Mouse (Mus musculus) monocyte, adult 5-6 weeks (primary cell): ENCODE results near the gene Entpd8. TPM values are rescaled to one million over a fixed set of nuclear protein-coding genes. Genes with fewer than 3 reads are reported as not detected.

Source experiments
- ATAC-seq: fragments of 153-309, 156-312 bp; replicated peaks from 2 replicates; pipeline ENCODE4 v1.8.0; 2017; ENCODE audit warnings: mild to moderate bottlenecking; ENCODE audit not compliant: low TSS enrichment, insufficient number of reproducible peaks, severe bottlenecking, poor library complexity, low FRiP score
- total RNA-seq: library from RNA; stranded (forward); fragments of 200-1000, 200-491, 200-594 nt; gene quantifications from 3 replicates; pipeline ENCODE4 v1.2.3, GENCODE M21; 2017

Gene Entpd8
- total RNA-seq, 1 experiment from 2014 or later: not detected

GRCm38 (mm10) chr2:25126011-25127010 lies 46.2 kb downstream of the Entpd8 start:
- no peak for ATAC-seq

- ATAC-seq: 0 out of 2 replicates have a peak, but pooled peaks have one; percentile 20
Measured at GRCm38 (mm10) chr2:25127206-25127605, 47.1 kb downstream of the Entpd8 start.

- no peak for ATAC-seq
Measured at GRCm38 (mm10) chr2:25128072-25128471, 48.0 kb downstream of the Entpd8 start.

GRCm38 (mm10) chr2:25131601-25132000 lies 51.5 kb downstream of the Entpd8 start:
- ATAC-seq: no peak

Other genes starting within 250 kb of the Entpd8 start
- 41.3 to 96.6 TPM (median 44.9 TPM) in 3 replicates for gene Ehmt1, start 160.7 kb upstream of the Entpd8 start, total RNA-seq
- 101 to 175 TPM (median 138 TPM) in 3 replicates for gene Arrdc1, start 145.1 kb upstream of the Entpd8 start, total RNA-seq
- 3.3 to 10.5 TPM (median 7.3 TPM) in 3 replicates for gene Zmynd19, start 130.5 kb upstream of the Entpd8 start, total RNA-seq
- gene Dph7, start 117.9 kb upstream of the Entpd8 start, total RNA-seq: 8.6 to 12.9 TPM (median 12.2 TPM) in 3 replicates
- gene Mrpl41, start 105.2 kb upstream of the Entpd8 start, total RNA-seq: 22.5 to 54.3 TPM (median 43.5 TPM) in 3 replicates
- 52.7 to 87.6 TPM (median 69.0 TPM) in 3 replicates for gene Pnpla7, start 104.3 kb upstream of the Entpd8 start, total RNA-seq
- 7.6 to 28.3 TPM (median 20.0 TPM) in 3 replicates for gene Nsmf, start 25.9 kb upstream of the Entpd8 start, total RNA-seq
- 0.78 TPM in 1 of 3 replicates, not detected in the others for gene Noxa1, start 14.8 kb downstream of the Entpd8 start, total RNA-seq
- gene Nrarp, start 100.5 kb downstream of the Entpd8 start, total RNA-seq: 22.3 to 51.8 TPM (median 24.4 TPM) in 3 replicates
- 28.8 to 64.7 TPM (median 31.0 TPM) in 3 replicates for gene Tor4a, start 116.6 kb downstream of the Entpd8 start, total RNA-seq
- gene Nelfb, start 131.2 kb downstream of the Entpd8 start, total RNA-seq: 82.8 to 113 TPM (median 105 TPM) in 3 replicates
- gene Stpg3, start 134.3 kb downstream of the Entpd8 start, total RNA-seq: not detected in 3 replicates
- not detected in 3 replicates for gene Fam166a, start 138.4 kb downstream of the Entpd8 start, total RNA-seq
- 161 to 206 TPM (median 166 TPM) in 3 replicates for gene Tubb4b, start 144.4 kb downstream of the Entpd8 start, total RNA-seq
- gene Slc34a3, start 154.1 kb downstream of the Entpd8 start, total RNA-seq: not detected in 3 replicates
- gene Rnf224, start 156.5 kb downstream of the Entpd8 start, total RNA-seq: not detected in 3 replicates
- gene Rnf208, start 162.0 kb downstream of the Entpd8 start, total RNA-seq: not detected in 3 replicates
- not detected in 3 replicates for gene Cysrt1, start 162.1 kb downstream of the Entpd8 start, total RNA-seq
- gene AL732309.1, start 166.6 kb downstream of the Entpd8 start, total RNA-seq: 4.5 to 4.9 TPM in 2 of 3 replicates, not detected in the other
- gene Tmem203, start 175.1 kb downstream of the Entpd8 start, total RNA-seq: 12.2 to 16.8 TPM (median 15.6 TPM) in 3 replicates
- 7.1 to 9.2 TPM (median 8.4 TPM) in 3 replicates for gene Tprn, start 182.3 kb downstream of the Entpd8 start, total RNA-seq
- 31.8 to 50.4 TPM (median 32.4 TPM) in 3 replicates for gene Ssna1, start 192.1 kb downstream of the Entpd8 start, total RNA-seq
- gene Anapc2, start 192.2 kb downstream of the Entpd8 start, total RNA-seq: 42.6 to 64.9 TPM (median 43.8 TPM) in 3 replicates
- gene Tmem210, start 207.8 kb downstream of the Entpd8 start, total RNA-seq: not detected in 3 replicates
- not detected in 3 replicates for gene Lrrc26, start 209.6 kb downstream of the Entpd8 start, total RNA-seq
- gene Grin1, start 238.9 kb downstream of the Entpd8 start, total RNA-seq: 0.49 TPM in 1 of 3 replicates, not detected in the others